Mouse (Mus musculus) kidney, postnatal 0 days (tissue): ENCODE measurements around the gene Ror2. TPM values are rescaled to one million over a fixed set of nuclear protein-coding genes. Genes with fewer than 3 reads are reported as not detected.

Source experiments
- ATAC-seq: fragments of 200-750 bp; cut with Nextera tagmentation; replicated peaks from 2 replicates; pipeline ENCODE4 v1.8.0; 2017; ENCODE audit warnings: low read depth, moderate number of reproducible peaks, moderate TSS enrichment, moderate library complexity; ENCODE audit not compliant: low FRiP score
- DNase-seq: peaks from one replicate; pipeline ENCODE4 v3.0.0-alpha.2; 2016; ENCODE audit warnings: low spot score
- H3K27ac ChIP-seq: fragments of 300-500 bp; sonication (generic); 2 replicates; pipeline ENCODE4 v1.5.1; 2014; ENCODE audit warnings: mild to moderate bottlenecking
- H3K27me3 ChIP-seq: fragments of 300-500 bp; sonication (generic); 2 replicates; pipeline ENCODE4 v1.6.1; 2014; ENCODE audit warnings: low read length, mixed read lengths; ENCODE audit not compliant: insufficient read depth
- H3K36me3 ChIP-seq: fragments of 300-500 bp; sonication (generic); 2 replicates; pipeline ENCODE4 v1.6.1; 2014; ENCODE audit warnings: low read length, mixed read lengths; ENCODE audit not compliant: insufficient read depth
- H3K4me1 ChIP-seq: fragments of 300-500 bp; sonication (generic); replicated peaks from 2 replicates; pipeline ENCODE4 v1.6.1; 2014; ENCODE audit warnings: antibody characterized with exemption, low read length, mixed read lengths; ENCODE audit not compliant: insufficient read depth
- H3K4me2 ChIP-seq: fragments of 300-500 bp; sonication (generic); 2 replicates; pipeline ENCODE4 v1.6.1; 2014; ENCODE audit warnings: mild to moderate bottlenecking, low read length, moderate library complexity, mixed read lengths
- H3K4me3 ChIP-seq: fragments of 300-500 bp; sonication (generic); replicated peaks from 2 replicates; pipeline ENCODE4 v1.5.1; 2014; ENCODE audit warnings: low read depth, low read length
- H3K9ac ChIP-seq: fragments of 300-500 bp; sonication (generic); 2 replicates; pipeline ENCODE4 v1.6.1; 2014; ENCODE audit warnings: low read depth, low read length
- H3K9me3 ChIP-seq: fragments of 300-500 bp; sonication (generic); replicated peaks from 2 replicates; pipeline ENCODE4 v1.6.1; 2016; ENCODE audit warnings: low read length, inconsistent platforms, mixed read lengths
- CTCF ChIP-seq: IDR thresholded peaks from 2 replicates; pipeline ENCODE4 v1.5.1; 2016; ENCODE audit warnings: antibody characterized with exemption, low read depth, mild to moderate bottlenecking, moderate library complexity
- WGBS: fragments of 180-500 bp; shearing (Covaris S2); extraction: QIAGEN DNeasy Blood & Tissue Kit; methylation state at CpG from one replicate; pipeline ENCODE4 v1.1.7; 2014; 5-methylcytosine and 5-hydroxymethylcytosine counted together
- polyA plus RNA-seq: library from polyadenylated mRNA; unstranded; fragments of >200 nt; fragmentation: Nextera tagmentation; extraction: Ambion mirVana; gene quantifications from 2 replicates; pipeline ENCODE4 v1.2.1, GENCODE M21; 2015

Ror2 gene
- polyA plus RNA-seq, 1 experiment from 2014 or later = 7.4 TPM

GRCm38 (mm10) chr13:53281604-53282396, 4.1 kb downstream of the Ror2 start:
- no peak for TF ChIP-seq CTCF
- peaks cover 14% of the 10 kb centered on the region; the same call in 1 of the 2 replicates for H3K27me3 ChIP-seq
- no peak overlapping the region for H3K27ac ChIP-seq
- DNase-seq (no peak), ATAC-seq (no peak)
- H3K4me3 ChIP-seq = no peak overlapping the region
- no peaks in the 10 kb centered on the region for H3K9me3 ChIP-seq
- H3K4me1 ChIP-seq = 0 out of 2 replicates have a peak, but pooled peaks cover 4% of the 10 kb centered on the region
- H3K4me2 ChIP-seq = no peak overlapping the region
- no peak overlapping the region for H3K9ac ChIP-seq
- WGBS = 55% methylated on average over 11 of the region's 11 CpGs
- no peaks in the 10 kb centered on the region for H3K36me3 ChIP-seq

GRCm38 (mm10) chr13:53278908-53279307, 7.0 kb downstream of the Ror2 start:
- no peak for DNase-seq
- Histone ChIP-seq H3K4me1 (peaks cover 9% of the 10 kb centered on the region), H3K4me2 (no peak overlapping the region), H3K27ac (no peak overlapping the region), H3K4me3 (no peak overlapping the region), H3K27me3 (no peaks in the 10 kb centered on the region), H3K9me3 (no peaks in the 10 kb centered on the region), H3K9ac (no peak overlapping the region), H3K36me3 (no peaks in the 10 kb centered on the region)
- 71% methylated on average over 10 of the region's 10 CpGs for WGBS
- TF ChIP-seq CTCF = no peak
- ATAC-seq = peak; percentile 72

GRCm38 (mm10) chr13:53276381-53276780, 9.5 kb downstream of the Ror2 start:
- no peak for TF ChIP-seq CTCF
- no peak overlapping the region for H3K9ac ChIP-seq
- DNase-seq = no peak
- no peak overlapping the region for H3K4me2 ChIP-seq
- H3K4me1 ChIP-seq = peaks cover 9% of the 10 kb centered on the region
- no peaks in the 10 kb centered on the region for H3K27me3 ChIP-seq
- 29% methylated on average over 7 of the region's 7 CpGs for WGBS
- H3K27ac ChIP-seq = no peak overlapping the region
- no peak for ATAC-seq
- no peaks in the 10 kb centered on the region for H3K36me3 ChIP-seq
- H3K4me3 ChIP-seq = no peak overlapping the region
- no peaks in the 10 kb centered on the region for H3K9me3 ChIP-seq

- no peak overlapping the region for H3K27ac ChIP-seq
- WGBS = 41% methylated on average over 8 of the region's 8 CpGs
- H3K4me3 ChIP-seq = no peak overlapping the region
- ATAC-seq = no peak
- H3K27me3 ChIP-seq = no peaks in the 10 kb centered on the region
- no peak for TF ChIP-seq CTCF
- H3K4me2 ChIP-seq = no peak overlapping the region
- H3K9me3 ChIP-seq = no peaks in the 10 kb centered on the region
- peak; percentile 65 for DNase-seq
- no peak overlapping the region for H3K9ac ChIP-seq
- H3K4me1 ChIP-seq = peaks cover 9% of the 10 kb centered on the region
- no peaks in the 10 kb centered on the region for H3K36me3 ChIP-seq
Observed at GRCm38 (mm10) chr13:53275778-53276177, 10.1 kb downstream of the Ror2 start.

GRCm38 (mm10) chr13:53274771-53275170, 11.2 kb downstream of the Ror2 start:
- Histone ChIP-seq H3K4me3 (no peak overlapping the region), H3K9me3 (no peaks in the 10 kb centered on the region), H3K4me2 (no peak overlapping the region), H3K4me1 (peaks cover 9% of the 10 kb centered on the region), H3K27me3 (no peaks in the 10 kb centered on the region), H3K36me3 (no peaks in the 10 kb centered on the region), H3K9ac (no peak overlapping the region), H3K27ac (no peak overlapping the region)
- ATAC-seq (no peak), DNase-seq (no peak)
- TF ChIP-seq CTCF = no peak
- WGBS = 42% methylated on average over 1 of the region's 1 CpGs

- Histone ChIP-seq H3K36me3 (no peaks in the 10 kb centered on the region), H3K4me3 (no peak overlapping the region), H3K27me3 (no peaks in the 10 kb centered on the region), H3K4me1 (peaks cover 11% of the 10 kb centered on the region), H3K4me2 (no peak overlapping the region), H3K27ac (no peak overlapping the region), H3K9me3 (no peaks in the 10 kb centered on the region), H3K9ac (no peak overlapping the region)
- ATAC-seq (no peak), DNase-seq (no peak)
- 96% methylated on average over 3 of the region's 3 CpGs for WGBS
- no peak for TF ChIP-seq CTCF
Observed at GRCm38 (mm10) chr13:53271595-53271994, 14.3 kb downstream of the Ror2 start.
